Mouse (Mus musculus) A20 (cell line): Measurements from ENCODE around the gene Nrgn.

Source experiments
- DNase-seq: peaks from one replicate; pipeline ENCODE4 v3.0.0-alpha.2; 2011; ENCODE audit warnings: low read depth, low spot score

Gene Nrgn

GRCm38 (mm10) chr9:37552536-37553293 lies at the start of gene Nrgn:
TSS of gene Nrgn (minus strand) at chr9:37552904.
- DNase-seq = peak; percentile 64

GRCm38 (mm10) chr9:37600538-37601205 lies 48.0 kb upstream of the Nrgn start:
- DNase-seq = no peak

- DNase-seq = no peak
These were observed 45.9 kb upstream of the Nrgn start for GRCm38 (mm10) chr9:37598637-37599036.

GRCm38 (mm10) chr9:37595570-37595969 lies 42.9 kb upstream of the Nrgn start:
- no peak for DNase-seq

GRCm38 (mm10) chr9:37593690-37594089 lies 41.0 kb upstream of the Nrgn start:
- DNase-seq = no peak

GRCm38 (mm10) chr9:37592633-37593032 lies 39.9 kb upstream of the Nrgn start:
- DNase-seq = no peak

- no peak for DNase-seq
These were observed 39.3 kb upstream of the Nrgn start for GRCm38 (mm10) chr9:37592025-37592424.

- no peak for DNase-seq
These were observed 37.7 kb upstream of the Nrgn start for GRCm38 (mm10) chr9:37590381-37590780.

GRCm38 (mm10) chr9:37586718-37587117 lies 34.0 kb upstream of the Nrgn start:
- DNase-seq = no peak

GRCm38 (mm10) chr9:37583594-37583993 lies 30.9 kb upstream of the Nrgn start:
- peak; percentile 71 for DNase-seq

- peak; percentile 23 for DNase-seq
These were observed 23.8 kb upstream of the Nrgn start for GRCm38 (mm10) chr9:37576436-37576930.

- DNase-seq = no peak
These were observed 19.6 kb upstream of the Nrgn start for GRCm38 (mm10) chr9:37572204-37572876.

GRCm38 (mm10) chr9:37569231-37569835 lies 16.6 kb upstream of the Nrgn start:
- no peak for DNase-seq

GRCm38 (mm10) chr9:37568605-37569214 lies 16.0 kb upstream of the Nrgn start:
- no peak for DNase-seq

- no peak for DNase-seq
These were observed 15.3 kb upstream of the Nrgn start for GRCm38 (mm10) chr9:37567892-37568604.

- DNase-seq = no peak
These were observed 14.8 kb upstream of the Nrgn start for GRCm38 (mm10) chr9:37567454-37567853.

GRCm38 (mm10) chr9:37567019-37567418 lies 14.3 kb upstream of the Nrgn start:
- no peak for DNase-seq

GRCm38 (mm10) chr9:37563805-37564204 lies 11.1 kb upstream of the Nrgn start:
- no peak for DNase-seq

- DNase-seq = no peak
These were observed 7.9 kb upstream of the Nrgn start for GRCm38 (mm10) chr9:37560617-37561016.

GRCm38 (mm10) chr9:37556366-37556765 lies 3.7 kb upstream of the Nrgn start:
- no peak for DNase-seq
